Mouse (Mus musculus) hindbrain, embryonic 16.5 days (tissue): ENCODE data around the gene Sgms2. TPM values are rescaled to one million over a fixed set of nuclear protein-coding genes. Genes with fewer than 3 reads are reported as not detected.

ENCODE experiments used
- ATAC-seq: fragments of 200-750 bp; cut with Nextera tagmentation; 2 replicates; pipeline ENCODE4 v1.8.0; 2017; ENCODE audit warnings: moderate TSS enrichment, moderate library complexity
- H3K27ac ChIP-seq: fragments of 300-500 bp; sonication (generic); 2 replicates; pipeline ENCODE4 v1.5.1; 2014; ENCODE audit warnings: low read depth, mild to moderate bottlenecking, control low read depth, low read length, moderate library complexity
- H3K27me3 ChIP-seq: fragments of 300-500 bp; sonication (generic); replicated peaks from 2 replicates; pipeline ENCODE4 v1.6.1; 2014; ENCODE audit warnings: low read length; ENCODE audit not compliant: control insufficient read depth, insufficient read depth
- H3K36me3 ChIP-seq: fragments of 300-500 bp; sonication (generic); 2 replicates; pipeline ENCODE4 v1.6.1; 2014; ENCODE audit warnings: mild to moderate bottlenecking, low read length, moderate library complexity, mixed read lengths; ENCODE audit not compliant: control insufficient read depth, insufficient read depth
- H3K4me1 ChIP-seq: fragments of 300-500 bp; sonication (generic); 2 replicates; pipeline ENCODE4 v1.6.1; 2014; ENCODE audit warnings: low read depth, low read length; ENCODE audit not compliant: control insufficient read depth, insufficient read depth
- H3K4me2 ChIP-seq: fragments of 300-500 bp; sonication (generic); 2 replicates; pipeline ENCODE4 v1.6.1; 2014; ENCODE audit warnings: mild to moderate bottlenecking, low read length, control low read depth, moderate library complexity
- H3K4me3 ChIP-seq: fragments of 300-500 bp; sonication (generic); 2 replicates; pipeline ENCODE4 v1.5.1; 2014; ENCODE audit warnings: mild to moderate bottlenecking, low read length, control low read depth, moderate library complexity
- H3K9ac ChIP-seq: fragments of 300-500 bp; sonication (generic); 2 replicates; pipeline ENCODE4 v1.6.1; 2014; ENCODE audit warnings: low read depth, mild to moderate bottlenecking, control low read depth, low read length, moderate library complexity
- H3K9me3 ChIP-seq: fragments of 300-500 bp; sonication (generic); 2 replicates; pipeline ENCODE4 v1.6.1; 2014; ENCODE audit warnings: mild to moderate bottlenecking, low read length, moderate library complexity; ENCODE audit not compliant: control insufficient read depth
- WGBS: fragments of 180-500 bp; shearing (Covaris S2); extraction: QIAGEN DNeasy Blood & Tissue Kit; methylation state at CpG from one replicate; pipeline ENCODE4 v1.1.7; 2014; 5-methylcytosine and 5-hydroxymethylcytosine counted together
- polyA plus RNA-seq: library from polyadenylated mRNA; unstranded; fragments of >200 nt; fragmentation: Nextera tagmentation; extraction: Ambion mirVana; gene quantifications from 2 replicates; pipeline ENCODE4 v1.2.1, GENCODE M21; 2015

The Sgms2 gene
- polyA plus RNA-seq, 1 experiment from 2014 or later = 2.6 TPM

GRCm38 (mm10) chr3:131271559-131272373, 219.4 kb downstream of the Sgms2 start, which contains the start of gene Hadh:
Gene Hadh, minus strand, starts transcription at chr3:131272101.
- ATAC-seq = peak; percentile 96
- H3K36me3 ChIP-seq = no peaks in the 10 kb centered on the region
- H3K4me2 ChIP-seq = peak within 1 kb of the TSS; percentile 87
- H3K27me3 ChIP-seq = no peaks in the 10 kb centered on the region
- peak within 1 kb of the TSS; percentile 56 for H3K9ac ChIP-seq
- H3K27ac ChIP-seq = peak within 1 kb of the TSS; percentile 37; the same call in 1 of the 2 replicates
- H3K4me1 ChIP-seq = peaks cover 10% of the 10 kb centered on the region
- no peaks in the 10 kb centered on the region for H3K9me3 ChIP-seq
- under 1% methylated on average over 53 of the region's 54 CpGs for WGBS
- H3K4me3 ChIP-seq = peak within 1 kb of the TSS; percentile 57

- no peak for ATAC-seq
- peak overlapping the region; percentile 56; the same call in 1 of the 2 replicates for H3K9ac ChIP-seq
- H3K4me2 ChIP-seq = peak overlapping the region; percentile 87
Measured at GRCm38 (mm10) chr3:131271157-131271556, 220.1 kb downstream of the Sgms2 start.

GRCm38 (mm10) chr3:131270381-131270780, 220.8 kb downstream of the Sgms2 start:
- H3K4me3 ChIP-seq = no peak overlapping the region
- no peak overlapping the region for H3K4me2 ChIP-seq
- H3K4me1 ChIP-seq = peaks cover 10% of the 10 kb centered on the region
- no peaks in the 10 kb centered on the region for H3K9me3 ChIP-seq
- no peak overlapping the region for H3K27ac ChIP-seq
- H3K27me3 ChIP-seq = no peaks in the 10 kb centered on the region
- WGBS = 42% methylated on average over 6 of the region's 6 CpGs
- no peaks in the 10 kb centered on the region for H3K36me3 ChIP-seq
- H3K9ac ChIP-seq = no peak overlapping the region
- ATAC-seq = no peak

More at GRCm38 (mm10) chr3:131271157-131271556, 220.1 kb downstream of the Sgms2 start:
- WGBS = 10% methylated on average over 8 of the region's 8 CpGs
- Histone ChIP-seq H3K27me3 (no peaks in the 10 kb centered on the region), H3K4me1 (peaks cover 10% of the 10 kb centered on the region), H3K9me3 (no peaks in the 10 kb centered on the region), H3K36me3 (no peaks in the 10 kb centered on the region), H3K4me3 (peak overlapping the region; percentile 57), H3K27ac (no peak overlapping the region)

Other genes starting within 250 kb of the Sgms2 start
- 26.1 and 31.1 TPM in 2 replicates for gene Hadh, start 219.3 kb downstream of the Sgms2 start, polyA plus RNA-seq
- 9.4 and 10.2 TPM in 2 replicates for gene Cyp2u1, start 188.2 kb downstream of the Sgms2 start, polyA plus RNA-seq
- gene Papss1, start 73.4 kb upstream of the Sgms2 start, polyA plus RNA-seq = 134 and 136 TPM in 2 replicates